Mouse (Mus musculus) kidney, postnatal 0 days (tissue): ENCODE data around the gene Krt75. TPM values are rescaled to one million over a fixed set of nuclear protein-coding genes. Genes with fewer than 3 reads are reported as not detected.

ENCODE experiments used
- ATAC-seq: fragments of 200-750 bp; cut with Nextera tagmentation; replicated peaks from 2 replicates; pipeline ENCODE4 v1.8.0; 2017; ENCODE audit warnings: low read depth, moderate number of reproducible peaks, moderate TSS enrichment, moderate library complexity; ENCODE audit not compliant: low FRiP score
- DNase-seq: peaks from one replicate; pipeline ENCODE4 v3.0.0-alpha.2; 2016; ENCODE audit warnings: low spot score
- H3K27ac ChIP-seq: fragments of 300-500 bp; sonication (generic); 2 replicates; pipeline ENCODE4 v1.5.1; 2014; ENCODE audit warnings: mild to moderate bottlenecking
- H3K27me3 ChIP-seq: fragments of 300-500 bp; sonication (generic); 2 replicates; pipeline ENCODE4 v1.6.1; 2014; ENCODE audit warnings: low read length, mixed read lengths; ENCODE audit not compliant: insufficient read depth
- H3K36me3 ChIP-seq: fragments of 300-500 bp; sonication (generic); 2 replicates; pipeline ENCODE4 v1.6.1; 2014; ENCODE audit warnings: low read length, mixed read lengths; ENCODE audit not compliant: insufficient read depth
- H3K4me1 ChIP-seq: fragments of 300-500 bp; sonication (generic); replicated peaks from 2 replicates; pipeline ENCODE4 v1.6.1; 2014; ENCODE audit warnings: antibody characterized with exemption, low read length, mixed read lengths; ENCODE audit not compliant: insufficient read depth
- H3K4me2 ChIP-seq: fragments of 300-500 bp; sonication (generic); 2 replicates; pipeline ENCODE4 v1.6.1; 2014; ENCODE audit warnings: mild to moderate bottlenecking, low read length, moderate library complexity, mixed read lengths
- H3K4me3 ChIP-seq: fragments of 300-500 bp; sonication (generic); replicated peaks from 2 replicates; pipeline ENCODE4 v1.5.1; 2014; ENCODE audit warnings: low read depth, low read length
- H3K9ac ChIP-seq: fragments of 300-500 bp; sonication (generic); 2 replicates; pipeline ENCODE4 v1.6.1; 2014; ENCODE audit warnings: low read depth, low read length
- H3K9me3 ChIP-seq: fragments of 300-500 bp; sonication (generic); replicated peaks from 2 replicates; pipeline ENCODE4 v1.6.1; 2016; ENCODE audit warnings: low read length, inconsistent platforms, mixed read lengths
- CTCF ChIP-seq: IDR thresholded peaks from 2 replicates; pipeline ENCODE4 v1.5.1; 2016; ENCODE audit warnings: antibody characterized with exemption, low read depth, mild to moderate bottlenecking, moderate library complexity
- WGBS: fragments of 180-500 bp; shearing (Covaris S2); extraction: QIAGEN DNeasy Blood & Tissue Kit; methylation state at CpG from one replicate; pipeline ENCODE4 v1.1.7; 2014; 5-methylcytosine and 5-hydroxymethylcytosine counted together
- polyA plus RNA-seq: library from polyadenylated mRNA; unstranded; fragments of >200 nt; fragmentation: Nextera tagmentation; extraction: Ambion mirVana; gene quantifications from 2 replicates; pipeline ENCODE4 v1.2.1, GENCODE M21; 2015

The Krt75 gene
- polyA plus RNA-seq, 1 experiment from 2014 or later: 0.20 TPM

GRCm38 (mm10) chr15:101575506-101575905 lies 1.8 kb upstream of the Krt75 start:
- ATAC-seq (no peak), DNase-seq (no peak)
- H3K27me3 ChIP-seq: no peaks in the 10 kb centered on the region

GRCm38 (mm10) chr15:101567780-101568179 lies 5.9 kb downstream of the Krt75 start:
- TF ChIP-seq CTCF: peak; percentile 65
- Histone ChIP-seq H3K4me2 (no peak overlapping the region), H3K4me3 (no peak overlapping the region), H3K27ac (no peak overlapping the region), H3K9ac (no peak overlapping the region), H3K36me3 (no peaks in the 10 kb centered on the region), H3K9me3 (no peaks in the 10 kb centered on the region), H3K4me1 (no peaks in the 10 kb centered on the region), H3K27me3 (no peaks in the 10 kb centered on the region)
- ATAC-seq (no peak), DNase-seq (no peak)
- WGBS: 54% methylated on average over 7 of the region's 7 CpGs

More at GRCm38 (mm10) chr15:101575506-101575905, 1.8 kb upstream of the Krt75 start:
- Histone ChIP-seq H3K4me3 (no peak overlapping the region), H3K4me1 (no peaks in the 10 kb centered on the region), H3K4me2 (no peak overlapping the region), H3K9me3 (no peaks in the 10 kb centered on the region), H3K9ac (no peak overlapping the region), H3K27ac (no peak overlapping the region), H3K36me3 (no peaks in the 10 kb centered on the region)
- WGBS: 81% methylated on average over 5 of the region's 5 CpGs
- TF ChIP-seq CTCF: no peak

GRCm38 (mm10) chr15:101562850-101563249 lies 10.9 kb downstream of the Krt75 start, which contains the start of gene Krt90:
TSS of gene Krt90 (minus strand) at chr15:101562950.
- Histone ChIP-seq H3K4me2 (no peak within 1 kb of the TSS), H3K9me3 (no peaks in the 10 kb centered on the region), H3K27me3 (no peaks in the 10 kb centered on the region), H3K4me3 (no peak within 1 kb of the TSS), H3K27ac (no peak within 1 kb of the TSS), H3K36me3 (no peaks in the 10 kb centered on the region), H3K4me1 (peaks cover 6% of the 10 kb centered on the region; the same call in 1 of the 2 replicates), H3K9ac (no peak within 1 kb of the TSS)
- TF ChIP-seq CTCF: no peak
- WGBS: 69% methylated on average over 5 of the region's 5 CpGs
- no peak for DNase-seq
- no peak for ATAC-seq

- Histone ChIP-seq H3K9me3 (no peaks in the 10 kb centered on the region), H3K9ac (no peak overlapping the region), H3K36me3 (no peaks in the 10 kb centered on the region), H3K4me2 (no peak overlapping the region), H3K27ac (no peak overlapping the region), H3K27me3 (no peaks in the 10 kb centered on the region), H3K4me1 (peaks cover 6% of the 10 kb centered on the region), H3K4me3 (no peak overlapping the region)
- peak; percentile 28 for DNase-seq
- WGBS: 3% methylated on average over 7 of the region's 7 CpGs
- no peak for TF ChIP-seq CTCF
- ATAC-seq: no peak
Observed at GRCm38 (mm10) chr15:101558034-101558646, 15.6 kb downstream of the Krt75 start.

- Histone ChIP-seq H3K4me2 (peak overlapping the region; percentile 25; the same call in 1 of the 2 replicates), H3K36me3 (no peaks in the 10 kb centered on the region), H3K27me3 (no peaks in the 10 kb centered on the region), H3K9ac (no peak overlapping the region), H3K4me3 (no peak overlapping the region), H3K27ac (no peak overlapping the region), H3K4me1 (peaks cover 7% of the 10 kb centered on the region), H3K9me3 (no peaks in the 10 kb centered on the region)
- ATAC-seq (no peak), DNase-seq (peak; percentile 65)
- WGBS: 0% methylated on average over 11 of the region's 11 CpGs
- peak; percentile 14; the same call in 1 of the 2 replicates for TF ChIP-seq CTCF
Observed at GRCm38 (mm10) chr15:101553169-101553568, 20.5 kb downstream of the Krt75 start.

GRCm38 (mm10) chr15:101552188-101552587 lies 21.5 kb downstream of the Krt75 start:
- H3K36me3 ChIP-seq: no peaks in the 10 kb centered on the region
- no peaks in the 10 kb centered on the region for H3K27me3 ChIP-seq
- no peak for TF ChIP-seq CTCF
- no peak overlapping the region for H3K9ac ChIP-seq
- no peaks in the 10 kb centered on the region for H3K9me3 ChIP-seq
- ATAC-seq (no peak), DNase-seq (no peak)
- no peak overlapping the region for H3K4me3 ChIP-seq
- 43% methylated on average over 8 of the region's 8 CpGs for WGBS
- H3K4me2 ChIP-seq: no peak overlapping the region
- H3K27ac ChIP-seq: no peak overlapping the region
- H3K4me1 ChIP-seq: peaks cover 5% of the 10 kb centered on the region; the same call in 1 of the 2 replicates
